Mouse (Mus musculus): ENCODE measurements around the gene Meis3. TPM values are rescaled to one million over a fixed set of nuclear protein-coding genes. Genes with fewer than 3 reads are reported as not detected.

Gene Meis3
- polyA plus RNA-seq, 1 experiment from 2014 or later = 196 TPM

DNA sequence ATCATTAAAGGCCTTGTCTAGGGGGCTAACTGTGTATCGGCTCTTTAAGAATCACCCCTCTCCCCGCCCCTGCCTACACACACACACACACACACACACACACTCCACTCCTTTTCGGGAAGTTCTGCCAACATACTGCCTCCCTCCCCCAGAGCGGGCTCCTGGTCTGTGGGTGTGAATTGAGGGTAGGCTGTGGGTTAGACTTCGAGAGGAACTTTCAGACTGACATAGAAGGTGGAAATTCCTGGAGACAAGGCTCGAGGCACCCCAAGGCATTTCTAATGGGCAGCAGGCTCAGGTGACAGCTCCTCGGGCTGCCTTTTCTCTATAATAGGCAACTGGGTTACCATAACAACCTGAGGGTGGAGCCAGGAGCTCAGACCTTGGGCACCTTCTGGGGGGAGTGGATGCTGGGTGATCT lies 42.7 kb upstream of the Meis3 start:
- ATAC-seq (ENCODE audit: insufficient read depth, low FRiP score, low TSS enrichment) (no peak), DNase-seq (ENCODE audit: low spot score) (no peak)
- no peaks in the 10 kb centered on the region for H3K9me3 ChIP-seq (ENCODE audit: control insufficient read depth, low read length)
- 0 out of 2 replicates have a peak, but pooled peaks cover 2% of the 10 kb centered on the region for H3K27me3 ChIP-seq (ENCODE audit: control insufficient read depth, insufficient read depth, low read length)
- peak overlapping the region; percentile 6; the same call in 1 of the 2 replicates for H3K4me3 ChIP-seq (ENCODE audit: low read depth, low read length)
- H3K9ac ChIP-seq (ENCODE audit: low read length) = no peak overlapping the region; the same call in 1 of the 2 replicates
- 28% methylated on average over 7 of the region's 7 CpGs for WGBS
- H3K27ac ChIP-seq (ENCODE audit: low read depth, low read length) = peak overlapping the region; percentile 23; the same call in 1 of the 2 replicates
- H3K36me3 ChIP-seq (ENCODE audit: control insufficient read depth, insufficient read depth, low read length) = no peaks in the 10 kb centered on the region
- H3K4me2 ChIP-seq (ENCODE audit: low read depth) = peak overlapping the region; percentile 82
- H3K4me1 ChIP-seq (ENCODE audit: control insufficient read depth, insufficient read depth, low read length) = peaks cover 38% of the 10 kb centered on the region

DNA sequence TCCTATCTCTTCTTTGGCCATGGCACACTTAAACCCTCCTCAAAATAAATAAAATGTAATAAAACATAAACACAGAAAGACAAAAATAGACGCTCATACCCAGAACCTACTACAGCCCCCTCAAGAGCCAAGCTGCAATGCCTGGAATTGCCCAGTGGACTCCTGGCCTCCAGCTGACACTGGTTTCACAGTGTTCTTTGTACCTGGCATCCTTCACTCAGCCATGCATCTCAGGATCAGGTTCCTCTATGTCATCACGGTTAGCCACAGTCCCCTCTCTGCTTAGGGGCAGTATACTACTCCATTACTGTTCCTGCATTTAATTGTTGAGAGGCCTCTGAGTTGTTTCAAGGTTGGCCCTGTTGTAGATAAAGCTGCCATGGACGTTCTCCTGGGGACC lies 42.0 kb upstream of the Meis3 start:
- 80% methylated on average over 3 of the region's 3 CpGs for WGBS

DNA sequence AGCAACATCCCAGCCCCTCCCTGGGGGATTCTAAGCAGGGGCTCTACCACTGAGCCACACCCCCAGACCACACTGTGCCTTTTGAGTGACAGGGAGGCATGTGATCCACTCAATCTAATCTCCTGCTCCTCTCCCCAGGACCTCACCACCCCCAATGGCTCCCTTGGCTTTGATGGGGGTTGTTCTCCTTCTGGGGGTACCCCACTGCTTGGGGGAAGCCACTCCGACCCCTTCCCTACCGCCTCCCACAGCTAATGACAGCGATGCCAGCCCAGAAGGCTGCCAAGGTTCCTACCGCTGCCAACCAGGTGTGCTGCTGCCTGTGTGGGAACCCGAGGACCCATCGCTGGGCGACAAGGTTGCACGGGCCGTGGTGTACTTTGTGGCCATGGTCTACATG lies 41.2 kb upstream of the Meis3 start:
- Histone ChIP-seq H3K27ac (ENCODE audit: low read depth, low read length) (0 out of 2 replicates have a peak overlapping the region, but pooled peaks have one; percentile 10), H3K4me2 (ENCODE audit: low read depth) (no peak overlapping the region), H3K4me1 (ENCODE audit: control insufficient read depth, insufficient read depth, low read length) (peaks cover 38% of the 10 kb centered on the region), H3K9me3 (ENCODE audit: control insufficient read depth, low read length) (no peaks in the 10 kb centered on the region), H3K27me3 (ENCODE audit: control insufficient read depth, insufficient read depth, low read length) (0 out of 2 replicates have a peak, but pooled peaks cover 2% of the 10 kb centered on the region), H3K36me3 (ENCODE audit: control insufficient read depth, insufficient read depth, low read length) (no peaks in the 10 kb centered on the region), H3K4me3 (ENCODE audit: low read depth, low read length) (no peak overlapping the region), H3K9ac (ENCODE audit: low read length) (no peak overlapping the region)
- WGBS = 92% methylated on average over 9 of the region's 9 CpGs
- ATAC-seq (ENCODE audit: insufficient read depth, low FRiP score, low TSS enrichment) (no peak), DNase-seq (ENCODE audit: low spot score) (no peak)

More for the DNA sequence above, 42.0 kb upstream of the Meis3 start:
- Histone ChIP-seq H3K4me1 (ENCODE audit: control insufficient read depth, insufficient read depth, low read length) (peaks cover 38% of the 10 kb centered on the region), H3K36me3 (ENCODE audit: control insufficient read depth, insufficient read depth, low read length) (no peaks in the 10 kb centered on the region), H3K27me3 (ENCODE audit: control insufficient read depth, insufficient read depth, low read length) (0 out of 2 replicates have a peak, but pooled peaks cover 2% of the 10 kb centered on the region), H3K9ac (ENCODE audit: low read length) (no peak overlapping the region), H3K4me2 (ENCODE audit: low read depth) (peak overlapping the region; percentile 82; the same call in 1 of the 2 replicates), H3K4me3 (ENCODE audit: low read depth, low read length) (no peak overlapping the region), H3K9me3 (ENCODE audit: control insufficient read depth, low read length) (no peaks in the 10 kb centered on the region), H3K27ac (ENCODE audit: low read depth, low read length) (no peak overlapping the region)
- ATAC-seq (ENCODE audit: insufficient read depth, low FRiP score, low TSS enrichment) (no peak), DNase-seq (ENCODE audit: low spot score) (no peak)

DNA sequence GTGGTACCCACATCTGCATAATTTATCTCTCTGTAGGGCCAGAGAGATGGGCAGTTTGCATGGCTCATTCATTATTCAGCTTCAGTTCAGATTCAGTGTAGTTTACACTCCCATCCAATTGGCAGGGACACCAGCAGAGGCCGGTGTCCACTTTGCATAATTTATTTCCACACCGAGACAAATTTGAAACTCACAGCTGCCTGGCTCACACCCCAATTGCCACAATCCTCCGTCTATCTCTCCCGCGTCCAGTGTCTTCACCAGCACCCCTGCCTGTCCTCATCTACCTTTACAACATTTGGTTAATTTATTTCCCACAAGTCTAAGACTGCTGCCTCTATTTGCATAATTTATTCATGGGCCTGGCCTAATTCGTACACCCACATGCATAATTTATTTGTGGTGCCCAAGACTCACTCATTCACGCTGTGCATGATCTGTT lies 39.9 kb upstream of the Meis3 start:
- 48% methylated on average over 7 of the region's 7 CpGs for WGBS
- no peaks in the 10 kb centered on the region for H3K9me3 ChIP-seq (ENCODE audit: control insufficient read depth, low read length)
- H3K9ac ChIP-seq (ENCODE audit: low read length) = no peak overlapping the region
- no peak overlapping the region for H3K4me3 ChIP-seq (ENCODE audit: low read depth, low read length)
- ATAC-seq (ENCODE audit: insufficient read depth, low FRiP score, low TSS enrichment) = peak; percentile 76
- H3K4me1 ChIP-seq (ENCODE audit: control insufficient read depth, insufficient read depth, low read length) = peaks cover 33% of the 10 kb centered on the region
- no peaks in the 10 kb centered on the region for H3K36me3 ChIP-seq (ENCODE audit: control insufficient read depth, insufficient read depth, low read length)
- H3K27ac ChIP-seq (ENCODE audit: low read depth, low read length) = no peak overlapping the region
- peak; percentile 47 for DNase-seq (ENCODE audit: low spot score)
- no peak overlapping the region for H3K4me2 ChIP-seq (ENCODE audit: low read depth)
- 0 out of 2 replicates have a peak, but pooled peaks cover 2% of the 10 kb centered on the region for H3K27me3 ChIP-seq (ENCODE audit: control insufficient read depth, insufficient read depth, low read length)

DNA sequence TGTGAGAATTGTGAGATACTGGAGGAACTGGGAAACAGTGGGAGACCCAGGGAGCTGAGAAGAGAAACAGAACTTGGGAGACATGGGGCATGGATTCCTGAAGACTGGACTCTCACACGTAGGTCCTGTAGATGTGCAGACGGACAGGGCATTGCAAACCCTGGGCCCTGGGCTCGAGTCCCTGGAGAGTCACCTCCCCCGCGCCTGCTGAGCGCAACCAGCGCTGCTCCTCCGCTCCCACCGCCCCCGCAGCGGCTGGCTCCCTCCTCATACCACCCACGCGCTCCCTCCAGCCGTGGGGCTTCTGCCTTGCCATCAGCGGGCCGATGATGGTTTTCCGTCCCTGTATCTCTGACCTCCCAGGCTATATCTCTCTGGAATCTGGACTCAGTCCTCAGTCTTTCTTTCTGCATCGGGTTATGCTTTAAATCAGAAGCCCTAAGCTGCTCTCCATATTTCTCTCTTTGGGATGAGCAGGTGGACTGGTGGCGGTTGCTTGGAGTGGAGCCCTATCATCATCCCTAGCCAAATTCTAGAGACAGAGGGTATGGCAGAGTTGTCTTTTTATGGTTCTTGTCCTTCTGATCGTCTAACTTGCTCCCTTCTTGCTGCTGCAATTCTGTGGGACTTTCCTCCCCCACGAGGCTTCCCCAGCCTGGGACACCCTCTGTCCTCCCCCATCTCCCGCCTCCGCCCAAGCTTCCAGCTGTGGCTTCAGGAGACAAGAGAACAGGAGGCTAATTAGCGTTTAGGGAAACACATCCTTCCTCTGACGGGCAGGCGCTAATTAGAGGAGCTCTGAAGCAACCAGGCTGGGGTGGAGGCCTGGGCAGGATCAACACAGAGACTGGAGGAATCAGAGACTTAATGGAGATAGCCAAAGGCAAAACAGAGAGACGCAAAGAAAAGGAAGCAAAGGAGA lies 28.1 kb upstream of the Meis3 start:
- Histone ChIP-seq H3K9me3 (ENCODE audit: control insufficient read depth, low read length) (no peaks in the 10 kb centered on the region), H3K27me3 (ENCODE audit: control insufficient read depth, insufficient read depth, low read length) (peaks cover 2% of the 10 kb centered on the region; the same call in 1 of the 2 replicates), H3K27ac (ENCODE audit: low read depth, low read length) (no peak overlapping the region), H3K9ac (ENCODE audit: low read length) (no peak overlapping the region), H3K4me3 (ENCODE audit: low read depth, low read length) (no peak overlapping the region), H3K36me3 (ENCODE audit: control insufficient read depth, insufficient read depth, low read length) (peaks cover 3% of the 10 kb centered on the region; the same call in 1 of the 2 replicates), H3K4me2 (ENCODE audit: low read depth) (no peak overlapping the region), H3K4me1 (ENCODE audit: control insufficient read depth, insufficient read depth, low read length) (no peaks in the 10 kb centered on the region)
- 34% methylated on average over 27 of the region's 27 CpGs for WGBS
- DNase-seq (ENCODE audit: low spot score) (no peak), ATAC-seq (ENCODE audit: insufficient read depth, low FRiP score, low TSS enrichment) (no peak)

DNA sequence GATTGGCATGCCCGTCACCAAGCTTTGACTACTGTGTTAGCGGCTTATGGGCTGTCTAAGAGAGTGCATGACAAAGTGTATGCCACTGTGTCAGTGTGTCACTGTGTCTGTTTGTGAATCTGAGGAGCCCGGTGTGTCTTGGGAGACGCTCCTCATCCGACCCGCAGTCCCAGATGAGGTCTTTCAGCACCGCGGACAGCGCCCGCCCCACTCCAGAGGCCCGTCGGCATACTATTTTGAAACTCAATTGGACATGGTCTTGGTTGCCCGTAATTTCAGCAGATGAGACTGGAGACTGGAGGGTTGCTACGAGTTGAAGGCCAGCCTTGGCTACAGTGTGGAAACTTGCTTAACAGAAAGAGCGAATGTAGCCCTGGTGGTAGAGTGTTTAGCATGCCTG lies 27.2 kb upstream of the Meis3 start:
- no peaks in the 10 kb centered on the region for H3K9me3 ChIP-seq (ENCODE audit: control insufficient read depth, low read length)
- H3K4me1 ChIP-seq (ENCODE audit: control insufficient read depth, insufficient read depth, low read length) = no peaks in the 10 kb centered on the region
- 14% methylated on average over 15 of the region's 15 CpGs for WGBS
- H3K4me2 ChIP-seq (ENCODE audit: low read depth) = no peak overlapping the region
- H3K9ac ChIP-seq (ENCODE audit: low read length) = no peak overlapping the region
- H3K4me3 ChIP-seq (ENCODE audit: low read depth, low read length) = no peak overlapping the region
- peak; percentile 60 for DNase-seq (ENCODE audit: low spot score)
- no peak overlapping the region for H3K27ac ChIP-seq (ENCODE audit: low read depth, low read length)
- no peak for ATAC-seq (ENCODE audit: insufficient read depth, low FRiP score, low TSS enrichment)
- H3K36me3 ChIP-seq (ENCODE audit: control insufficient read depth, insufficient read depth, low read length) = peaks cover 3% of the 10 kb centered on the region; the same call in 1 of the 2 replicates
- peaks cover 2% of the 10 kb centered on the region; the same call in 1 of the 2 replicates for H3K27me3 ChIP-seq (ENCODE audit: control insufficient read depth, insufficient read depth, low read length)

DNA sequence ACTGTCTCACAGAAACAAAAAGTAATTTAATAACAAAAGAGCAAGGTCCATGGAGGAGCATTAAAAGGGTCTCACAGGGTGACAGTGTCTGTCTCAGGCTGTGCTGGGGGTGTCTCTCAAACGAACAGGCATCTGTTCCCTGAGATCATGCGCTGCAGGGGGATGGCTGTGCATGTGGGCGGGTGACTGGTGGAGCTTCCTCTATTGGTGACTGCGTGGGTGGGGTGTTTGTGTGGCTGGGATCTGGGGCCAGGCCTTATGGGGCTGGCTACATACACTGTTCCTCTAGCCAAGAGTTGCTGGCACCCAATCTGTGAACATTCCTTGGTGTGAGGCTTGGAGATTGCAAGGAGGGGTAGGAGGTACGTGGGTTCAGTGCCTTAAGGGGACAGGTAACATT lies 25.6 kb upstream of the Meis3 start:
- no peak overlapping the region for H3K27ac ChIP-seq (ENCODE audit: low read depth, low read length)
- peaks cover 2% of the 10 kb centered on the region; the same call in 1 of the 2 replicates for H3K27me3 ChIP-seq (ENCODE audit: control insufficient read depth, insufficient read depth, low read length)
- no peak overlapping the region for H3K9ac ChIP-seq (ENCODE audit: low read length)
- peaks cover 3% of the 10 kb centered on the region; the same call in 1 of the 2 replicates for H3K36me3 ChIP-seq (ENCODE audit: control insufficient read depth, insufficient read depth, low read length)
- no peaks in the 10 kb centered on the region for H3K4me1 ChIP-seq (ENCODE audit: control insufficient read depth, insufficient read depth, low read length)
- 59% methylated on average over 5 of the region's 5 CpGs for WGBS
- no peak overlapping the region for H3K4me2 ChIP-seq (ENCODE audit: low read depth)
- H3K4me3 ChIP-seq (ENCODE audit: low read depth, low read length) = no peak overlapping the region
- ATAC-seq (ENCODE audit: insufficient read depth, low FRiP score, low TSS enrichment) (no peak), DNase-seq (ENCODE audit: low spot score) (no peak)
- H3K9me3 ChIP-seq (ENCODE audit: control insufficient read depth, low read length) = no peaks in the 10 kb centered on the region

DNA sequence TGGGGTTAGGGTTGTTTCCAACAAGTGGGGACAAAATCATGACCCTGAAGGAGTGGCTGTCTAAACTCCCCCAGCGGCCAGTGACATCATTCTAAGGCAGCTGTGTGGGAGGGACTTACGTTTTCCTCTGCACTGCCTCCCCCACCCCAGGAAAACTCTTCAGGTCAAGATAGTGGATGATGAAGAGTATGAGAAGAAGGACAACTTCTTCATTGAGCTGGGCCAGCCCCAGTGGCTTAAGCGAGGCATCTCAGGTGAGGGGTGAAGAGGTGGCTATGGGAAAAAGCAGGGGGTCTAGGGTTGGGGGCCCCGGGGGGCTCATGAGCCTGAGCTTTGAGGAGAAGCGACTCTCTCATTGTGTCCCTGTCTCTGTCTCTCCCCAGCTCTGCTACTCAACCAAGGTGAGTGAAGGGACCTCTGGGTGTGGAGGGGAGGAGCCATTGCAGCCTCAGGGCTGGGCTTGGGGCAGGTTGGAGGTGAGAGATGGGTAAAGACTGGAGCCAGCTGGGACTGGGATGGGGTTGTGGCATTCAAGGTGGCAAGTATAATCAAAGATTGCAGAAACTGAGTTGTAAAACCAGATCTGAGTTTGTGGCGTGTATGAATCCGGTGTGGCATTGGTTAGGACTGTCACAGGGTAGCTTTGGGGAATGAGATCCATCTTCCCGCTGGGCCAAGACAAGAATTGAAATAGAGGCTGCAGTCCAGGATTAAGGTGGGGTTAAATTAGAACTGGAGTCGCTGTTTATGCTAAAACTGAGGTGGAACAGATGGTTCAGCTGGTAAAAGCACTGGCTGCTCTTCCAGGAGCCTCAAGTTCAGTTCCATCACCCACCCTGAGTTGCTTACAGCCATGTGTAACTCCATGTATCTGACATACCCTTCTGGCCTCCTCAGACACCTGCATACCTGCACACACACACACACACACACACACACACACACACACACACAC lies 24.4 kb upstream of the Meis3 start:
- WGBS = 76% methylated on average over 9 of the region's 9 CpGs

More for the DNA sequence above, 24.4 kb upstream of the Meis3 start:
- DNase-seq (ENCODE audit: low spot score) = no peak
- no peak overlapping the region for H3K4me2 ChIP-seq (ENCODE audit: low read depth)
- H3K36me3 ChIP-seq (ENCODE audit: control insufficient read depth, insufficient read depth, low read length) = peaks cover 3% of the 10 kb centered on the region; the same call in 1 of the 2 replicates
- no peak overlapping the region for H3K4me3 ChIP-seq (ENCODE audit: low read depth, low read length)
- peaks cover 2% of the 10 kb centered on the region; the same call in 1 of the 2 replicates for H3K27me3 ChIP-seq (ENCODE audit: control insufficient read depth, insufficient read depth, low read length)
- no peaks in the 10 kb centered on the region for H3K4me1 ChIP-seq (ENCODE audit: control insufficient read depth, insufficient read depth, low read length)
- no peak overlapping the region for H3K9ac ChIP-seq (ENCODE audit: low read length)
- ATAC-seq (ENCODE audit: insufficient read depth, low FRiP score, low TSS enrichment) = no peak
- H3K27ac ChIP-seq (ENCODE audit: low read depth, low read length) = no peak overlapping the region
- H3K9me3 ChIP-seq (ENCODE audit: control insufficient read depth, low read length) = no peaks in the 10 kb centered on the region

All from neural tube, embryonic 11.5 days (tissue).